Mouse (Mus musculus) embryonic stem cell, embryonic (primary cell): ENCODE results near the gene BC055324.

Experiments
- CTCF ChIA-PET, 4 experiments: fragments of 300-600 bp in 2 of 4; fragments of 350-600 bp in 2 of 4; sonication (Branson Sonifier 250); formaldehyde crosslinking; loops; one replicate each; lab custom pipeline; 2022; ENCODE audit warnings: inconsistent platforms in 2 of 4; lab: Charles Lee
- POLR2A ChIA-PET, 4 experiments: fragments of 300-600 bp in 2 of 4; fragments of 350-600 bp in 2 of 4; sonication (Branson Sonifier 250); formaldehyde crosslinking; loops; one replicate each; lab custom pipeline; 2022; ENCODE audit warnings: antibody characterized with exemption in 4 of 4, inconsistent platforms in 1 of 4; lab: Charles Lee

The BC055324 gene

GRCm38 (mm10) chr1:163910785-163911184 lies 83.8 kb downstream of the BC055324 start:
- ChIA-PET CTCF (interaction anchor here (0.6 to 3.1 kb wide), 18 partner anchors 10 to 760 kb away, joined by 3 to 20 read pairs (median 4); partner anchors contain the start of gene Kifap3 (in 2 of the 4)), POLR2A (no interaction called here)

- ChIA-PET POLR2A (no interaction called here), CTCF (interaction anchor here (0.7 to 3.1 kb wide), 16 partner anchors 10 to 760 kb away, joined by 3 to 20 read pairs (median 4); partner anchors contain the start of gene Kifap3 (in 2 of the 4))
These were observed 84.3 kb downstream of the BC055324 start for GRCm38 (mm10) chr1:163910343-163910742.

GRCm38 (mm10) chr1:163908389-163908788 lies 86.2 kb downstream of the BC055324 start:
- ChIA-PET CTCF (interaction anchor here in 3 of 4 experiments (0.7 to 3.1 kb wide), 4 partner anchors 74 to 758 kb away, joined by 4 to 20 read pairs (median 6); no protein-coding TSS in a partner anchor), POLR2A (no interaction called here)

GRCm38 (mm10) chr1:163907007-163907811 lies 87.4 kb downstream of the BC055324 start:
- ChIA-PET POLR2A (no interaction called here), CTCF (interaction anchor here in 2 of 4 experiments (0.7 to 2.0 kb wide), 2 partner anchors 110 to 757 kb away, joined by 4 to 6 read pairs; no protein-coding TSS in a partner anchor)

GRCm38 (mm10) chr1:163903411-163903810 lies 91.2 kb downstream of the BC055324 start:
- ChIA-PET CTCF (no interaction called here), POLR2A (interaction anchor here in 1 of 4 experiments (1.6 kb wide), 1 partner anchor 19 kb away, joined by 4 read pairs; no protein-coding TSS in a partner anchor)

GRCm38 (mm10) chr1:163900168-163900567 lies 94.4 kb downstream of the BC055324 start:
- CTCF ChIA-PET, result no interaction called here

GRCm38 (mm10) chr1:163899575-163899974 lies 95.0 kb downstream of the BC055324 start:
- POLR2A ChIA-PET, result no interaction called here
- CTCF ChIA-PET, result no interaction called here

More at GRCm38 (mm10) chr1:163900168-163900567, 94.4 kb downstream of the BC055324 start:
- POLR2A ChIA-PET, result no interaction called here

GRCm38 (mm10) chr1:163898291-163898764 lies 96.3 kb downstream of the BC055324 start:
- CTCF ChIA-PET, result interaction anchor here (0.5 to 1.2 kb wide), 4 partner anchors 12 to 891 kb away, joined by 3 to 4 read pairs (median 4); no protein-coding TSS in a partner anchor
- POLR2A ChIA-PET, result interaction anchor here in 1 of 4 experiments (0.7 kb wide), 1 partner anchor 27 kb away, joined by 3 read pairs; no protein-coding TSS in a partner anchor
